Mouse (Mus musculus): ENCODE measurements at regions not wholly inside any gene's neighbourhood (a gene's known extent, or its start where the extent isn't known, plus 50 kb on each side); places are given as distances from the start of the nearest gene placed in this dataset.

- TF ChIP-seq CTCF (IDR thresholded peaks at IDR 0.05; ENCODE audit: borderline replicate concordance, extremely low read depth, insufficient read depth, insufficient read length) (no peak), POLR2A (IDR thresholded peaks at IDR 0.05; ENCODE audit: borderline replicate concordance, extremely low read depth, insufficient read depth, insufficient read length, poor library complexity, severe bottlenecking) (no peak)
These were observed 67.6 kb upstream of the Arid2 start for GRCm38 (mm10) chr15:96219746-96220145.
